Mouse (Mus musculus): ENCODE results near the gene Zfp668.
"Not testable (repeated sequence)": the region's sequence is repeated elsewhere in the genome, so short reads cannot be mapped to it uniquely, and the experiment has no call there.

Zfp668 gene

DNA sequence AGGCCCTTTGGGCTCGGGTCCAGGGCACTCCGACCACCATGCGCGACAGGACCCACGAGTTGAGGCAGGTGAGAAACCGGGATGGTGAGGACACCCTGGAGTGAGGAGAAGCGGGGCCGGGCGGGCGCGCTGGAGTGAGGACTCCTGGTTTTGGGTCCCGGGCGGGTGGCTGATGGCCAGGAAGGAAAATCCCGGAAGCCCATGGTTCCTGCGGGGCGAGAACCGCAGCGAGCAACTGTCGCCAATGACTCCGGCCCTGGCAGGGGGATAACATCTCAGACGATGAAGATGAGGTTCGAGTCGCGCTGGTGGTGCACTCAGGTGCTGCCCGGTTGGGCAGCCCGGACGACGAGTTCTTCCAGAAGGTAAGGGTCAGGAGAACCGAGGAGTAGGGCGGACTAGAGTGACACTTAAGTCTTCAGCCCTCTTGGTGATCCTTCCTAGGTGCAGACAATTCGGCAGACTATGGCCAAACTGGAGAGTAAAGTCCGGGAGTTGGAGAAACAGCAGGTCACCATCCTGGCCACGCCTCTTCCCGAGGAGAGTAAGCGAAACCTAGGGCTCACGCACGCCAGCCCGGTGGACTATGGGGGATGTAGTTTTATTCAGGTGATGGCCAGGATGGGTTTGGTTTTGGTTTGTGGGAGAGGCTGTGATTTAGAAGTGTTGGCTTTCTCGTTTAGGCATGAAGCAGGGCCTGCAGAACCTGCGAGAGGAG is 34.5 kb downstream of the Zfp668 start:
- DNase-seq (ENCODE audit: low read depth, low spot score): peak; percentile 74

DNA sequence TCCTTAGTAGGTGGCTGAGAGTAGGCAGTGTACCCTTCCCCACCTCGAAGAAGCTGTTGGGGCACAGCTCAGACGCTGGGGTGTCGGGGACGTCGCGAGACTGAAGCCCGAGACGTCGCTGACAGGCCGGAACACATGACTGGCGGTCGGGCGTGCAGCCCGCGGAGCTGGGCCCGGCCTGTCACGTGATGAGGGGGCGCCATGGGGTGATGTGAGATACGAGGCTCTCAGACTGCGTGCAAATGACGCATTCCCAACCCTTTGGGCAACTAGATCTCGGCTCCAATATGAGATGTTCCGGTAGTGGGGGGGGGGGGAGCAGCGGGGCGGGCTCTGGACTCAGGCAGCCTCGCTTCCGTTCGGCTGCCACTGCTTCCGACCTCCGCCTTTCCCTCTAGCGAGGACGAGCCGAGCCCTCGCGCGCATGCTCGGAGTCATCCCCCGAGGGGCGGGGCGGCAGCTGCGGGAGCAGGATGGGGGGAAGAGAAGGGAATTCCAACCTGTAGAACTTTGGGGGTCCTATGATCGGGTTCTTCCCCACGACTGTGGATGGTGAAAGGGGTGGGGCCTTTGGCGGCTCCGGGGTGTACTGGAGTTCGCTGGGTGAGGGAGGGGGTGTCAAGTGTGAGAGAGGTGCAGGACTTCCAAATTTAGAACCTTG is 35.2 kb downstream of the Zfp668 start:
- peak; percentile 96 for DNase-seq (ENCODE audit: low read depth, low spot score)

DNA sequence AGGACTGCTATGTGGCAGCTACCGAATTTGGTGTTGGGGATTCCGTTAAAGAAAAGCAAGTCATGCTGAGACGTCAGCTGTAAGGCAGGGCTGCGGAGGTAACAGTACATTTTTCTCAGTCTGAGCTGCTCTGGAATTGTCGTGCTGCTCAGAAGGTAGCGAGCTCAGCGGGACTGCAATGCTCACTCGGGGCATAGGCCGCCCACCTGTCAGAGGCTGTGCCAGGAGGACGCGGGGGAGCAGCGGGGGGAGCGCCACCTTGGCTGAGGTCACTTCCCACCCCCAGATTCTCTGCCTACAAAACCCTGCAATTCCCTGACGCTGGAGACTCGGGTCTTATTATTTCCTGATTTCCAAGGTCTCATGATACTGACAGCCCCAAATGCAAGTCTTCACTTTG is 35.7 kb downstream of the Zfp668 start:
- no peak for DNase-seq (ENCODE audit: low read depth, low spot score)

DNA sequence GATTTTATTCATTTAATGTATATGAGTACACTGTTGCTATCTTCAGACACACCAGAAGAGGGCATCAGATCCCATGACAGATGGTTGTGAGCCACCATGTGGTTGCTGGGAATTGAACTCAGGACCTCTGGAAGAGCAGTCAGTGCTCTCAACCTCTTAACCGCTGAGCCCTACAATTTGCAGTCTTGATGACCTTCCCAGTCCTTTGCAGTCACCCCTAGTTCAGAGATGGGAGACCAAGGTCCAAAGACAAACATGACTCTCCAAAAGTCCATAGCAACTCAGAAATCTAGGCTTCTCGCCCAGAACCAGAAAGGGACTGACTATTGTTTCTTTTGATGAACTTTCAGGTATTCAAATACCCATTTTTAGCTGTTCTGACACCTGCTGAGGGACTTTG is 36.6 kb downstream of the Zfp668 start:
- not testable (repeated sequence) for DNase-seq (ENCODE audit: low read depth, low spot score)

DNA sequence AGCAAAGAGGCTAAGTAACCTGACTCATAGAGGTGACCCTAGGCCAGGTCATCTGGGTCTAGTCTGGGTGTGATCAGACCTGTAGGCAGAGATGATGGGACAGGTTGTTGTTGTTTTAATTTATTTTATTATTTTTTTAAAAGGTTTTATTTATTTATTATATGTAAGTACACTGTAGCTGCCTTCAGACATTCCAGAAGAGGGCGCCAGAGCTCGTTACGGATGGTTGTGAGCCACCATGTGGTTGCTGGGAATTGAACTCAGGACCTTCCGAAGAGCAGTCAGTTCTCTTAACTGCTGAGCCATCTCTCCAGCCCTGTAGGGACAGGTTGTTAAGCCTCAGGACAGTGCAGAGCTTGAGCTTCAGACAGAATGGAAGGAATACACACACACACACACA is 38.8 kb downstream of the Zfp668 start:
- not testable (repeated sequence) for DNase-seq (ENCODE audit: low read depth, low spot score)

DNA sequence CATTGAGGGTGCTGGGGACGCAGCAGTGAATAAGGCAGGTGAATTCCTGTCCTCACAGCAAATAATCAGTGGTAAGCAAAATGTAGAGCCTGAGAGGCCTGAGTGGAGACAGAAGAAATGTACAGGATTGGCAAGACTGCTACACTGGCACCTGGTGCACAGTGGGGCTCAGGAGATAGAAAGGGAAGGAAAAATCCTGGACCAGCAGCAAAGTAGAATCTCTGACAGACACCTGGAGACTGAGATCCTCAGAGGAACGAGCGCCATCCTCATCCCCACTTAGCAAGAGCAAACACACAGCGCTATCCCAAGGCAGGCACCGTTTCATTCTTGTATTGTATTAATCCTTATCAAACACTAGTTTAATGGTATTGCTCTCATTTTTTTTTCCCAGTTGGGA is 39.2 kb downstream of the Zfp668 start:
- no peak for DNase-seq (ENCODE audit: low read depth, low spot score)

DNA sequence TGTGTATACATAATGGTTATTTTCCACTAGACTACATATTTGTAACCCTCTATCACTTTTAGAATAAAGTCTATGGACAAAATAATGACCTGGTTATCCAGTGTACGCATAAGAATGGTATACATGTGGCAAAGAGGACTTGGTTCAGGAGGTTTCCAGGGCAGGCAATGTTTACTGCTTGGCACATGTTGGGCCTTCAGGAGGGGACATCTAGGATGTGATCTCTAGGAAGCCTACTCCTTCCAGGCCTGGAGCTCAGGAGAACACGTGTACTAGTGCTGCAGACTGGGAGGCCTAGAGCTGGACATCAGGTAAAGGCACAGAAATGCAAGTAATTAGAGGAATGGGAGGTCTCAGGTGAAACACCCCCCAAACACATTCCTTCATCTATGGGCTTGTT is 41.1 kb downstream of the Zfp668 start:
- DNase-seq (ENCODE audit: low read depth, low spot score): no peak

DNA sequence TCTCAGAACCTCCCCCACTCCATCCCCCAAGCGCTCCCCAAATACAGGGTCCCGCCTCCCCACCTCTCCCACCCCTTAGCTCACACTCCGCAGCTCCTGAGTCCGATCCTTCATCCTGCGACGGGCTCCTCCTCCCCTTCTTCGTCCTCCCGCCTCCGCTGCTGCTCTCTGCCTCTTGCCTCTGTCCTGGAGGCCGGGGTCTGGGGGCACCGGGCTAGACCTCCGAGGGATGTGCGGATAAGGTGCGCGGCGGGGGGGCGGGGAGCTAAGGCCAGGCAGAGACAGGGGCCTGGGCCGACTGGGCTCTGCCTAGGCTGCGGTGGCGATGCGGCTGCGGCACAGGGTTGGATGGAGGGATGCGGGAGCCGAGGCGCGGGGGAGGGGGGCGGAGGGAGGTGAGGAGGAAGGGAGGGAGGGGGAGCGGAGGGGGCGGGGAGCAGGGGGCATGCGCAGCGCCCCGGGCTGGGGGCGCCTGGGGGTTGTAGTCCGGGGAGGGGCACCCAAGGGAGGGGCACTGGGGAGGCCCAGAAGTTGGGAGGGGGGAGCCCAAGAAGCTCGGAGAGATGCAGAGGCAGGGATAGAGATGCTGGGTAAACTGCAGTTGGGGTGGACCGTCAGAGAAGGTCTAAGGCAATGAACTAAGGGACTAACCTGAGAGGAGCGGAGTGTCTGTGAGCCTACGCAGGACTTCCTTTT is 52.3 kb downstream of the Zfp668 start, which contains the start of the genes Stx4a and Stx1b:
TSS of gene Stx4a (plus strand) at position 119 of the 696 bp plus-strand sequence.
TSS of gene Stx1b (minus strand) at position 374 of the 696 bp plus-strand sequence.
- no peak for DNase-seq (ENCODE audit: low read depth, low spot score)

DNA sequence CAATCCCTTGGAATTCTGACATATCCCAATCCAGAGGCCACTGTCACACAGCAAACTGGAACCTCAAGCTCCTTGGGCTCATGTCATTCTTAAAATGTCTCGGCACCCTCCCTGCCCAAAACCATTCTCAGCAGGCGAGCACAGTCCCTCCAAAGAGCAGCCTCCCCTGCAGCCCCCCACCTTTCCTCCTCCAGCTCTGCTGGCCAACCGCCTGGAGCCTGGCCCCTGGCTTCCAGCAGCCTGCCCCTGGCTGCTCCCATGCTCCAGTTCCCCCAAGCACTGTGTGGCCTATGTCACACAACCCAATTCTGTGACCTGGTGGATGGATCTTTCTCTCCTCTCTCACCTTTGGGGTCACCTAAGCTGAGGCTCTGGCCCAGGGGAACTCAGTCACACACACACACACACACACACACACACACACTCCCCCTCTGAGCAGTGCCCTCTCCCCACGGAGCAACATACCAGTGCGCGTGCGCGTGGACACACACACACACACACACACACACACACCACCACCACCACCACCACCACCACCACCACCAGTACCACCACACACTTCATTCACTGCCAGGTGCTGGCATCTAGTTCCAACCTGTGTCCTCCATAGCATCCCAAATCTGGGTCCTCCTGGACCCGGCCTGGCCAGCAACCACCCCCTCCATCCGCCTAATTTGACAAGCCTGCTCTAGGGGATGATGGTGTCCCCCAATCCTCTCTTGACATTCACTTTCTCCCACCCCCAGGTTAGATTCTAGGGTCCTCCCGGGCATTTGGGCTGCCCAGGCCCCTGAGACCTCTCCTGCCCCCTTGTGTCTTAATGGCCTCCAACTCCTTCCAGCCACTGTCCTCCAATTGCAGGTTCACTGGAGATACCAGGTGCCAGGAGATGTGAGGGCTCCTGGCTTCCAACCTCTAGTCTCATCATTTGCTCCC is 53.1 kb downstream of the Zfp668 start:
- no peak for DNase-seq (ENCODE audit: low read depth, low spot score)

DNA sequence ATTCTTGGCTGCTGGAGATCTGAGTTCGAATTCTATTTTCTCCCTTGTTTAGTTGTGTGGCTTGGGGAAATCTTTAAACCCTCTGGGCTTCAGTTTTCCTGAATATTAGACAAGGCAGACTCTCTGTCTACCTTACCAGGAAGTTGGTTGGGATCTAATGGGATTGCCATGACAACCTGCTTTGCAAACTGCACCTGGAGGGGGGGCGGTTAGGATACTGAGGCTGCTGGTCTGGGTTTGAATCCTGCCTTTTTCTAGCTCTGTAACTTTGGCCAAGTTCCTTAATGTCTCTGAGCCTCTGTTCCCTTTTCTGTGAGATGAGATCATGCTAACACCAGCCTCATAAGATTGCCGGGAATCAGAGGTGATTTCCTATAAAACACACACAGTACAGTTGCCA is 54.1 kb downstream of the Zfp668 start:
- DNase-seq (ENCODE audit: low read depth, low spot score): no peak

DNA sequence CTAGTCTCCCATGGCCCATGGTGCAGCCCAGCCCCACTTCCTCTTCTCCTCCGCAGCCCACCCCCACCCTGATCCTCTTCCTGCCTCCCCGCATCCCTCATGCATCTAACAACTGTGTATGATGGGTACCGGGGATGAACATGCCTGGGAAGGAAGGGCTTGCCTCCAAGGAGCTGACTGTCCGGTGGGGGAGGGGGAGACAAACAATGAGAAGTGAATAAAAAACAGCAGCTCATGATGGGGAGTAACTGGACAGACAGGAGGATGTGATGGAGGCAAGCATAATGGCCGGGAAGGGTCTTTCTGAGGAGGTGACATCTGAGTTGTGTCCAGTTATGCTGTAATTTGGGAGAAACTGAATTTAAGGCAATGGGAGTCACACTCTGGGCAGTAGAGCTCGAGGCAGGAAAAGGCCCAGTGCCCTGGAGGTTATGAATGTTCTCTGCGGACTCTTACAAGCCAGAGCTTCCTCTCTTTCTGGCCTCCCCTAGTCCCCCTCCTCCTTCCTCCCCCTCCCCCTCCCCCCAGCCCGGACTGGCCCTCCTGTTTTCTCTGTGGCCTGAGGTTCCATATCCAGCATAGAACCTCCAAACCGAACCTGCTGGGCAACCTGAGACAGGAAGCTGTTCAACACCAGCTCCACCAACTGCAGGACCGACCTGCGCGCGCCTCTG is 55.7 kb downstream of the Zfp668 start:
- DNase-seq (ENCODE audit: low read depth, low spot score): no peak

DNA sequence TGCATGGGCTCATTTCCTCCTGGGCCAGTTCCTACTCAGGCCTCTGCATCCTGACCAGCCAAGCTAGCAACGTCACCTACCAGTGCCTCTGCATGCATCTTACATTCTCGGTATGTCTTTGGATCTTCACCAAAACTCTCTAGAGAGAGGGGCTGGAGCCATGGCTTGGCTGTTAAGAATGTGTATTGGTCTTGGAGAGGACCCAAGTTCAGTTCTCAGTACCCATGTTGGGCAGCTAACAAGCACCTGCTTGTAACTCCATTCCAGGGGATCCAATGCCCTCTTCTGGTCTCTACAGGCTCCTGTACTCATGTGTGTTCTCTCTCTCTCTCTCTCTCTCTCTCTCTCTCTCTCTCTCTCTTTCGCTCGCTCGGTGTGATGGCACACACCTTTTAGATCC is 58.9 kb downstream of the Zfp668 start:
- no peak for DNase-seq (ENCODE audit: low read depth, low spot score)

DNA sequence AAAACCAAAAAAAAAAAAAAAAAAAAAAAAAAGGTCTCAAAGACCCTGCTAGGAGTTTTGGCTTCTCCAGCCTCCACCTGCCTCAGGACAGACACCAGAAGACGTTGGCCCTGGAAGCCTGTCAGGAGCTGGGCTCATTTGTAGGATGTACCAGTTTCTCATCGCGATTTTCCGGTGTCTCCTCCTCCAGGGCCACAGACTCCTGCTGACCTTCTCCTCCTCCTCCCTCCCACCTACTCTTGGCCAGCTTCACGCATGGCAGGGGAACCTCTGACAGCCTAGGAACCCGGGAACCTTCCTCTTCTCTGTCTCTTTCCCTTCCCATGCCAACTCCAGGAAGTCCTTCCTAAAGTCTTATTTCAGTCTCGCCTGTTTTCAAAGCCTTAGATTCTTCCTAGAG is 59.6 kb downstream of the Zfp668 start:
- no peak for DNase-seq (ENCODE audit: low read depth, low spot score)

DNA sequence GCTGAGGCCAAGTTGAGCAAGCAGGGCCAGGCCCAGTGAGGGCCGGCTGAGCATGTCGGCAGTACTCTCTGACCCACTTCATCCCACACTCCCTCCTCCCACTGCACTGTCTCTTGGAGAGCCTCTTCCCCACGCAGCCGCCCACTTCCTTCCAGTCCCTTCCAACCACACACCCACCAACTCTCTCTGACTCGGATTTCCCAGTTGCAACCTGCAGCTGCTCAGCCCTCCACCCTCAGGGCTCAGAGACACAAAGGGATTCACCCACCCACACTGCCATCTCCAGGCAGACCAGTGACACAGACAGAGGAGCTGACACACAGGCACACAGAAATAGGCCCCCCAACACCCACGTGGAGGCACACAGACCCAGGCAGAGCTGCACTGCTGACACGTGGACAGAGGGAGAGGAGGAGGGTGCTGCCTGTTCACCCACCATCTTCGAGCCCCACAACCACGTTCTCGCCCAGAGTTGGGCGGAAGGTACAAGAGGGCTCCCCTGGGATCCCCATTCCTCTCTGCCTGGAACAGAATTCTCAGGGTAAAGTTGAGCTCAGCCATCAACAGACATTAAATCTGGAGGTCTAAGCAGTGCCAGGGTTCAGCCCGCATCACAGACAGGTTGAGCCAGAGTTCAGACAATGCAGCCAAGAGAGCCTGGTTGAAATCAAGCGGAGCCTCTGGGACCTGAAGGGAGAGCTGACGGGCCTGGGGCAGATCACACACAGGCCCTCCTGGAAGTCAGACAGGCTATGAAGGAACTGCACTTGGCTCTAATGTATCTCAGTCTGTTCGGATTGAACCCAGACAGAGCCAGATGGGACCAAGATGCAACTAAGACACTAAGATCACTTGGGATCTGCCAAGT is 60.4 kb downstream of the Zfp668 start:
- peak; percentile 79 for DNase-seq (ENCODE audit: low read depth, low spot score)

DNA sequence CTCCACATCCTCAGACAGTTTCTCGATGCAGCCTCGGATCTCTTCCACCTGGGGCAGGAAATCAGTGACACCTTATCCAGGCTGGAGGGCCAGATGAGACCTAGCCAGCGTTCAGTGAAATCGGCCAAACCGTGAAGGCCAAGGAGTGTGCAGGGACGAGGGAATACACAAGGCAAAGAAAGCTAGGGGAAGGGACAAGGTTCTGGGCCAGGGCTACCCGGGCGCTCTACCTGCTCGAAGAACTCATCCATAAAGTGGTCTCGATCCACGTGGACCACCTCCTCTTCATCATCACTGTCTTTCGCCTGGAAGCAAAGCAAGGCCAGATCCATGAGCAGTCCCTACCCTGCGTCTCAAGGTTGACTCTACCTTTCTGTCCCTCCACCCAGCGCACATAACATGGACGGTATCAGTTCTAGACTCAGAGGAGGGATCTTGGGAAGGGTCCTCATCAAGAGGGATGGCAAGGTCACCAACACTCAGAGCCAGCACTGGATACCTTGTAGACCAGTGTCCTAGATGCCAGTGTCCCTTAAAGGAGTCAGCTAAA is 61.4 kb downstream of the Zfp668 start:
- no peak for DNase-seq (ENCODE audit: low read depth, low spot score)

DNA sequence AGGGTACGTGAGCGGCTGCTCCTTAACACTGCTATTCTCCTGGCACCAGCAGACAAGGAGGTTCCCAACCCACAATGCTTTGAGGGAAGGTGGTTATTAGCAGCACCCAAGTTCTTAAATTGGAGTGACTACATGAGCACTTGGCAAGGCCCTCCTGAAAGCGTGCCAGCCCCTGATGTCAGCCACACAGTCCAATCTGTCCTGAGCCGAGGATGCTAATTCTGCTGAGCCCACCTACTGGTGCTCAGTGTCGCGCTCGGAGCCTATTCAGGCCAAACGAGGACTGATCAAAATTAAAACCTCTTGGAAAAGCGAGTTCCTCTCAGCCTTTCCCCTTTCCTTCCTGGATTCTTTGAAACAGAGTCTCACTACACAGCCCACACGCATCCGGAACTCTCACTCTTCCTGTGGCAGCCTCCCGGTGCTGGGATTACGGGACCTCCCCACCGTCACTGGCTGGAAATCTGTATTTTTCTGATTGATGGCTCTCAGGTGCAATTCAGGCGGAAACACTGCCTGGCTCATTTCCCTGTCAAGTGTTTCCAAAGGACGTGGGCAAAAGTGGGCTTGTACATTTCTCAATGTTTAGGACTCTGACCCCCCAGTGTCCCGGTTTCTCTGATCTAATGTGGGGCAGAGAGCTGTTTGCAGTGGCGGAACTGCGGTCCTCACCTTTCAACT is 62.2 kb downstream of the Zfp668 start:
- DNase-seq (ENCODE audit: low read depth, low spot score): peak; percentile 90

DNA sequence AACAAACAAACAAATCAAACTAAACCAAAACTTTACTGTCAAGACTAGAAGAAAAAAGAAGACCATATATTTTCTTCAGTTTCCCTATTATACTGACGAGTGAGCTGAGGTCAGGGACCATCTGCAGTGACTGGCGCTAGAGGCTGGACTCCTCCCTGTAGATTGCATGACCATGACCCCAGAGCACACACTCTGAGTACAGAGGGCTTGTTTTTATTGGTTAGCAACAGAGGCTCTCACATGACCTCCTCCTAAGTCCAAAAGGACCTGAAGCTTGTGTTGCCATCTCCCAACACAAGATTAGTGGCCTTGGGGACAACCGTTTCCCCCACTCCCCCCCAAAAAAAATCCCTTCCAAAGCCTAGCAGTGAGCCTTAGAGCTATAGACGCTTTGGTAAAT is 62.8 kb downstream of the Zfp668 start:
- DNase-seq (ENCODE audit: low read depth, low spot score): peak; percentile 73

Measured in skeletal muscle tissue, adult 2 months (tissue).